Mouse (Mus musculus): ENCODE results near the gene Kif17. TPM values are rescaled to one million over a fixed set of nuclear protein-coding genes. Genes with fewer than 3 reads are reported as not detected.

The Kif17 gene
- total and polyA plus RNA-seq, 3 experiments, result 0.16 TPM; not detected in 1

- TF ChIP-seq POLR2AphosphoS5 (IDR thresholded peaks at IDR 0.05; ENCODE audit: insufficient replicate concordance, low read depth, low read length) (no peak), CTCF (IDR thresholded peaks at IDR 0.05; ENCODE audit: low read depth, low read length) (peak; percentile 45), GATA1 (IDR thresholded peaks at IDR 0.05; ENCODE audit: borderline replicate concordance, low read length) (no peak)
- no peaks in the 10 kb centered on the region for H3K9me3 ChIP-seq (replicated peaks)
- peaks cover 14% of the 10 kb centered on the region for H3K4me1 ChIP-seq (ENCODE audit: insufficient read depth, low read depth, low read length)
- DNase-seq (ENCODE audit: low spot score) (no peak), ATAC-seq (ENCODE audit: extremely low read depth, insufficient number of reproducible peaks, low FRiP score, poor library complexity, severe bottlenecking) (no peak)
- H3K36me3 ChIP-seq (replicated peaks), result peaks cover 84% of the 10 kb centered on the region
- H3K27me3 ChIP-seq (ENCODE audit: insufficient read depth, low read length), result no peaks in the 10 kb centered on the region; the same call in 1 of the 2 replicates
- H3K4me3 ChIP-seq (ENCODE audit: low read depth, low read length), result no peak overlapping the region
Observed at GRCm38 (mm10) chr4:138315781-138316180, 65.5 kb downstream of the Kif17 start.

DNA sequence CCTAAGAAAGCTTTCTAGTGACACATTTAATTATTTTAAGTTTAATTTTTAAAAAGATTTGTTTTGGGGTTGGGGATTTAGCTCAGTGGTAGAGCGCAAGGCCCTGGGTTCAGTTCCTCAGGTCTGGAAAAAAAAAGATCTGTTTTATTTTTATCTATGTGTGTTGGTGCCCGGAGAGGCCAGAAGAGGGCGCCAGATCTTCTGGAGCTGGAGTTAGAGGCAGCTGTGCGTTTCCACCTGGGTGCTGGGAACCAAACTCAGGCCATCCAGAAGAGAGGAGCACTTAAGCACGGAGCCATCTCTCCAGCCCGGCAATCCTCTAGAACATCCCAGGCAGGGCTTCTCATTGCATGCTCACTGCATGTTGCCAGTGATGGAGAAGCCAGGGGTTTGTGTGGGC lies 66.1 kb downstream of the Kif17 start:
- ATAC-seq (ENCODE audit: extremely low read depth, insufficient number of reproducible peaks, low FRiP score, poor library complexity, severe bottlenecking) (no peak), DNase-seq (ENCODE audit: low spot score) (no peak)
- H3K9me3 ChIP-seq (replicated peaks), result no peaks in the 10 kb centered on the region
- no peak for TF ChIP-seq GATA2 (IDR thresholded peaks at IDR 0.05; ENCODE audit: borderline replicate concordance, low read depth, low read length)
- TF ChIP-seq POLR2AphosphoS5 (IDR thresholded peaks at IDR 0.05; ENCODE audit: insufficient replicate concordance, low read depth, low read length), result no peak
- no peak for TF ChIP-seq TAL1 (conservative IDR thresholded peaks at IDR 0.05; ENCODE audit: low read depth, low read length)
- TF ChIP-seq CTCF (IDR thresholded peaks at IDR 0.05; ENCODE audit: low read depth, low read length), result no peak
- H3K4me3 ChIP-seq (ENCODE audit: low read depth, low read length), result no peak overlapping the region
- H3K27me3 ChIP-seq (ENCODE audit: insufficient read depth, low read length), result peaks cover under 1% of the 10 kb centered on the region; the same call in 1 of the 2 replicates
- peaks cover 16% of the 10 kb centered on the region for H3K4me1 ChIP-seq (ENCODE audit: insufficient read depth, low read depth, low read length)
- H3K36me3 ChIP-seq (replicated peaks), result peaks cover 78% of the 10 kb centered on the region

DNA sequence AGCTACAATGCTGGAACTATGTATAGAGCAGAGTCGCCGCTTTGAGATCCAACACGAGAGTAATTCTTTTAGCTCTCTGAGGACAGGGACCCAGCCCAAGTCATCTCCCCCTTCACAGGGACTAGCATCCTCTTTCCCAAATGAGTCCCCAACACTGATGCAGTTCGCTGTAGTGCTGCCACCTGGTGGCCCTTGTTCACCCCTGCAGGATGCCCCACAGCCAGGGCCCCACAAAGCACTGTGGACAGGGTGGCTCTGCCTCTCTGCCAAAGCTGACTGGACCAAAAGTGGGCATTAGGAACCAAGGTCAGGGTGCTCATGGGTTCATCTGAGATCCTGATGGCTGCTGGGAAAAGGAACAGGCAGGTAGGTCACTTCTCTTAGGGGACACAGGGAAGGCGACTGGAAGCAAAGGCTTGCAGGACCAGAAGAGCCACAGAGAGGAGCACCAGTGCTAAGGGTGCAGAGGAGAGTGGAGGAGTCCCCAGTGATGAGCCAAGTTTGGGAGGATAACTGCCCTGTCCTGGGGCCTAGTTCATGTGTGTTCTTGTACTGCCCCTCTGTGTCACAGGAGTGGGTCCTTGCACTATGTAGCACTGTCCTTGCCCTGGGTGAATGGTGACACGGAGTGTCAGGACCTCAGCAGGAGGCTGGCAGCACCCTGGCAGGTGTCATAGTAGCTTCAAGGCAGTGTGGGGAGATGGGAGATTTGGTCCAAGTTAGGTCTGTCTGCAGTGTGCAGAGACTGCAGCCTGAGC lies 68.5 kb downstream of the Kif17 start:
- H3K27me3 ChIP-seq (ENCODE audit: insufficient read depth, low read length), result peaks cover 4% of the 10 kb centered on the region; the same call in 1 of the 2 replicates
- H3K9me3 ChIP-seq (replicated peaks), result no peaks in the 10 kb centered on the region
- peaks cover 55% of the 10 kb centered on the region for H3K36me3 ChIP-seq (replicated peaks)
- no peak overlapping the region for H3K4me3 ChIP-seq (ENCODE audit: low read depth, low read length)
- ATAC-seq (ENCODE audit: extremely low read depth, insufficient number of reproducible peaks, low FRiP score, poor library complexity, severe bottlenecking) (peak; percentile 57; the same call in 1 of the 2 replicates), DNase-seq (ENCODE audit: low spot score) (peak; percentile 53)
- H3K4me1 ChIP-seq (ENCODE audit: insufficient read depth, low read depth, low read length), result peaks cover 16% of the 10 kb centered on the region
- TF ChIP-seq TAL1 (conservative IDR thresholded peaks at IDR 0.05; ENCODE audit: low read depth, low read length), result no peak
- TF ChIP-seq CTCF (IDR thresholded peaks at IDR 0.05; ENCODE audit: low read depth, low read length), result peak; percentile 73
- TF ChIP-seq GATA2 (IDR thresholded peaks at IDR 0.05; ENCODE audit: borderline replicate concordance, low read depth, low read length), result no peak
- TF ChIP-seq GATA1 (IDR thresholded peaks at IDR 0.05; ENCODE audit: borderline replicate concordance, low read length), result no peak

- no peaks in the 10 kb centered on the region for H3K9me3 ChIP-seq (replicated peaks)
- DNase-seq (ENCODE audit: low spot score) (peak; percentile 65), ATAC-seq (ENCODE audit: extremely low read depth, insufficient number of reproducible peaks, low FRiP score, poor library complexity, severe bottlenecking) (peak; percentile 38)
- peaks cover 16% of the 10 kb centered on the region for H3K4me1 ChIP-seq (ENCODE audit: insufficient read depth, low read depth, low read length)
- H3K36me3 ChIP-seq (replicated peaks), result peaks cover 47% of the 10 kb centered on the region
- peaks cover 4% of the 10 kb centered on the region for H3K27me3 ChIP-seq (ENCODE audit: insufficient read depth, low read length)
- no peak overlapping the region for H3K4me3 ChIP-seq (ENCODE audit: low read depth, low read length)
- TF ChIP-seq CTCF (IDR thresholded peaks at IDR 0.05; ENCODE audit: low read depth, low read length) (peak; percentile 99), POLR2AphosphoS5 (IDR thresholded peaks at IDR 0.05; ENCODE audit: insufficient replicate concordance, low read depth, low read length) (no peak)
Observed at GRCm38 (mm10) chr4:138319508-138319907, 69.3 kb downstream of the Kif17 start.

DNA sequence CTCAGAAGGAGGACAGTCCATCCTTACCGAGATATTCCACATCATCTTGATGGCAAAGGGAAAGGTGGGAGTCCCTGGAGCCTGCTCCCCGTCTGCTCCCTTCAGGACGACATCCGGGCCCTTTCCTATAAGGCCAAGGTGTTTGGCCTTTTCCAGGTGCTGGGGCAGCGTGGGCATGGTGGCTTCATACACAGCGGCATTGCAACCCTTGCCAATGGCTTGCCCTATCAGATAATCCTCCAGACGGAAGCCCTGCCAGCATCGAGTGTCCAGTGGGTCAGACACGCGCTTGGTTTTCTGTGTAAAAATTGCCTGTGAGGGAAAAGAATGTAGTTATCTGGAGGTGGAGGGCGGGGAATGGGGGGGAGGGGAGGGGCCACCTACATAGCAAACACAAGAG lies 70.5 kb downstream of the Kif17 start:
- H3K36me3 ChIP-seq (replicated peaks), result peaks cover 35% of the 10 kb centered on the region
- no peak for TF ChIP-seq CTCF (IDR thresholded peaks at IDR 0.05; ENCODE audit: low read depth, low read length)
- no peak for TF ChIP-seq GATA1 (IDR thresholded peaks at IDR 0.05; ENCODE audit: borderline replicate concordance, low read length)
- TF ChIP-seq POLR2AphosphoS5 (IDR thresholded peaks at IDR 0.05; ENCODE audit: insufficient replicate concordance, low read depth, low read length), result no peak
- no peak for TF ChIP-seq TAL1 (conservative IDR thresholded peaks at IDR 0.05; ENCODE audit: low read depth, low read length)
- TF ChIP-seq GATA2 (IDR thresholded peaks at IDR 0.05; ENCODE audit: borderline replicate concordance, low read depth, low read length), result no peak
- peaks cover 4% of the 10 kb centered on the region for H3K27me3 ChIP-seq (ENCODE audit: insufficient read depth, low read length)
- no peak overlapping the region for H3K4me3 ChIP-seq (ENCODE audit: low read depth, low read length)
- DNase-seq (ENCODE audit: low spot score) (no peak), ATAC-seq (ENCODE audit: extremely low read depth, insufficient number of reproducible peaks, low FRiP score, poor library complexity, severe bottlenecking) (no peak)
- no peaks in the 10 kb centered on the region for H3K9me3 ChIP-seq (replicated peaks)
- H3K4me1 ChIP-seq (ENCODE audit: insufficient read depth, low read depth, low read length), result peaks cover 21% of the 10 kb centered on the region

GRCm38 (mm10) chr4:138321488-138321887 lies 71.3 kb downstream of the Kif17 start:
- no peak for TF ChIP-seq TAL1 (conservative IDR thresholded peaks at IDR 0.05; ENCODE audit: low read depth, low read length)
- DNase-seq (ENCODE audit: low spot score) (no peak), ATAC-seq (ENCODE audit: extremely low read depth, insufficient number of reproducible peaks, low FRiP score, poor library complexity, severe bottlenecking) (no peak)
- Histone ChIP-seq H3K9me3 (replicated peaks) (no peaks in the 10 kb centered on the region), H3K4me1 (ENCODE audit: insufficient read depth, low read depth, low read length) (peaks cover 25% of the 10 kb centered on the region), H3K27me3 (ENCODE audit: insufficient read depth, low read length) (peaks cover 4% of the 10 kb centered on the region), H3K36me3 (replicated peaks) (peaks cover 30% of the 10 kb centered on the region), H3K4me3 (ENCODE audit: low read depth, low read length) (no peak overlapping the region)

- no peak for ATAC-seq (ENCODE audit: extremely low read depth, insufficient number of reproducible peaks, low FRiP score, poor library complexity, severe bottlenecking)
- no peaks in the 10 kb centered on the region for H3K9me3 ChIP-seq (replicated peaks)
- TF ChIP-seq CTCF (IDR thresholded peaks at IDR 0.05; ENCODE audit: low read depth, low read length) (no peak), POLR2AphosphoS5 (IDR thresholded peaks at IDR 0.05; ENCODE audit: insufficient replicate concordance, low read depth, low read length) (no peak), TAL1 (conservative IDR thresholded peaks at IDR 0.05; ENCODE audit: low read depth, low read length) (no peak), GATA2 (IDR thresholded peaks at IDR 0.05; ENCODE audit: borderline replicate concordance, low read depth, low read length) (no peak)
- no peak overlapping the region for H3K4me3 ChIP-seq (ENCODE audit: low read depth, low read length)
- peaks cover 4% of the 10 kb centered on the region for H3K27me3 ChIP-seq (ENCODE audit: insufficient read depth, low read length)
- DNase-seq (ENCODE audit: low spot score), result no peak
- peaks cover 26% of the 10 kb centered on the region for H3K4me1 ChIP-seq (ENCODE audit: insufficient read depth, low read depth, low read length)
- peaks cover 19% of the 10 kb centered on the region for H3K36me3 ChIP-seq (replicated peaks)
Observed at GRCm38 (mm10) chr4:138322692-138323091, 72.5 kb downstream of the Kif17 start.
